Mouse (Mus musculus) hindbrain, embryonic 11.5 days (tissue): ENCODE measurements at regions not wholly inside any gene's neighbourhood (a gene's known extent, or its start where the extent isn't known, plus 50 kb on each side); places are given as distances from the start of the nearest gene placed in this dataset.
A peak's percentile ranks its signal among the peaks of the same experiment; 100 is the strongest.

Experiments used
- ATAC-seq: fragments of 200-750 bp; cut with Nextera tagmentation; 2 replicates; pipeline ENCODE4 v1.8.0; 2017; ENCODE audit warnings: mild to moderate bottlenecking, moderate TSS enrichment, moderate library complexity; ENCODE audit not compliant: low FRiP score
- DNase-seq: peaks from one replicate; pipeline ENCODE4 v3.0.0-alpha.2; 2015; ENCODE audit warnings: low spot score
- H3K27ac ChIP-seq: fragments of 300-500 bp; sonication (generic); 2 replicates; pipeline ENCODE4 v1.5.1; 2014; ENCODE audit warnings: mild to moderate bottlenecking, low read depth, low read length
- H3K27me3 ChIP-seq: fragments of 300-500 bp; sonication (generic); 2 replicates; pipeline ENCODE4 v1.6.1; 2014; ENCODE audit warnings: mild to moderate bottlenecking, low read length, moderate library complexity, mixed read lengths; ENCODE audit not compliant: control insufficient read depth, insufficient read depth
- H3K36me3 ChIP-seq: fragments of 300-500 bp; sonication (generic); 2 replicates; pipeline ENCODE4 v1.6.1; 2014; ENCODE audit warnings: mild to moderate bottlenecking, low read length, moderate library complexity, mixed read lengths; ENCODE audit not compliant: control insufficient read depth, insufficient read depth
- H3K4me1 ChIP-seq: fragments of 300-500 bp; sonication (generic); replicated peaks from 2 replicates; pipeline ENCODE4 v1.6.1; 2014; ENCODE audit warnings: low read length, mixed read lengths; ENCODE audit not compliant: control insufficient read depth, insufficient read depth
- H3K4me2 ChIP-seq: fragments of 300-500 bp; sonication (generic); replicated peaks from 2 replicates; pipeline ENCODE4 v1.6.1; 2014; ENCODE audit warnings: mild to moderate bottlenecking, low read depth, low read length
- H3K4me3 ChIP-seq: fragments of 300-500 bp; sonication (generic); 2 replicates; pipeline ENCODE4 v1.5.1; 2014; ENCODE audit warnings: low read depth, low read length
- H3K9ac ChIP-seq: fragments of 300-500 bp; sonication (generic); 2 replicates; pipeline ENCODE4 v1.6.1; 2014; ENCODE audit warnings: low read depth, low read length
- H3K9me3 ChIP-seq: fragments of 300-500 bp; sonication (generic); 2 replicates; pipeline ENCODE4 v1.6.1; 2016; ENCODE audit warnings: low read length; ENCODE audit not compliant: control insufficient read depth
- WGBS: fragments of 180-500 bp; shearing (Covaris S2); extraction: QIAGEN DNeasy Blood & Tissue Kit; methylation state at CpG from one replicate; pipeline ENCODE4 v1.1.7; 2014; 5-methylcytosine and 5-hydroxymethylcytosine counted together

GRCm38 (mm10) chr4:28064935-28065334 is 748.0 kb upstream of the Epha7 start:
- no peak overlapping the region for H3K27ac ChIP-seq
- H3K4me2 ChIP-seq = no peak overlapping the region
- H3K36me3 ChIP-seq = no peaks in the 10 kb centered on the region
- DNase-seq = no peak
- H3K4me1 ChIP-seq = no peaks in the 10 kb centered on the region
- no peak overlapping the region for H3K9ac ChIP-seq
- H3K4me3 ChIP-seq = no peak overlapping the region
- H3K9me3 ChIP-seq = no peaks in the 10 kb centered on the region
- H3K27me3 ChIP-seq = no peaks in the 10 kb centered on the region
- no peak for ATAC-seq

- Histone ChIP-seq H3K4me3 (no peak overlapping the region), H3K9ac (no peak overlapping the region), H3K27ac (no peak overlapping the region), H3K9me3 (no peaks in the 10 kb centered on the region), H3K4me1 (no peaks in the 10 kb centered on the region), H3K4me2 (no peak overlapping the region), H3K36me3 (no peaks in the 10 kb centered on the region), H3K27me3 (no peaks in the 10 kb centered on the region)
- no peak for DNase-seq
- ATAC-seq = no peak
- 67% methylated on average over 1 of the region's 1 CpGs for WGBS
Observed at GRCm38 (mm10) chr4:28065828-28066227, 747.1 kb upstream of the Epha7 start.

- Histone ChIP-seq H3K27ac (no peak overlapping the region), H3K36me3 (no peaks in the 10 kb centered on the region), H3K27me3 (no peaks in the 10 kb centered on the region), H3K4me1 (no peaks in the 10 kb centered on the region), H3K4me2 (no peak overlapping the region), H3K9ac (no peak overlapping the region), H3K9me3 (no peaks in the 10 kb centered on the region), H3K4me3 (no peak overlapping the region)
- ATAC-seq = no peak
- WGBS = 94% methylated on average over 2 of the region's 2 CpGs
- DNase-seq = no peak
Observed at GRCm38 (mm10) chr4:28079030-28079429, 733.9 kb upstream of the Epha7 start.

GRCm38 (mm10) chr4:28092854-28093253 is 720.1 kb upstream of the Epha7 start:
- Histone ChIP-seq H3K27ac (no peak overlapping the region), H3K9ac (no peak overlapping the region), H3K4me1 (no peaks in the 10 kb centered on the region), H3K4me3 (no peak overlapping the region), H3K36me3 (no peaks in the 10 kb centered on the region), H3K9me3 (no peaks in the 10 kb centered on the region), H3K27me3 (no peaks in the 10 kb centered on the region), H3K4me2 (no peak overlapping the region)
- no peak for DNase-seq
- ATAC-seq = no peak
- WGBS = 65% methylated on average over 3 of the region's 3 CpGs

- no peaks in the 10 kb centered on the region for H3K4me1 ChIP-seq
- H3K27ac ChIP-seq = no peak overlapping the region
- no peak overlapping the region for H3K4me2 ChIP-seq
- no peak overlapping the region for H3K9ac ChIP-seq
- peak; percentile 93 for ATAC-seq
- no peaks in the 10 kb centered on the region for H3K27me3 ChIP-seq
- no peak overlapping the region for H3K4me3 ChIP-seq
- H3K9me3 ChIP-seq = no peaks in the 10 kb centered on the region
- peak; percentile 42 for DNase-seq
- WGBS = 53% methylated on average over 8 of the region's 8 CpGs
- H3K36me3 ChIP-seq = no peaks in the 10 kb centered on the region
Observed at GRCm38 (mm10) chr4:28143165-28143564, 669.8 kb upstream of the Epha7 start.

- Histone ChIP-seq H3K4me2 (no peak overlapping the region), H3K36me3 (no peaks in the 10 kb centered on the region), H3K9ac (no peak overlapping the region), H3K4me1 (no peaks in the 10 kb centered on the region), H3K27ac (no peak overlapping the region), H3K4me3 (no peak overlapping the region), H3K27me3 (no peaks in the 10 kb centered on the region), H3K9me3 (no peaks in the 10 kb centered on the region)
- DNase-seq (no peak), ATAC-seq (no peak)
- WGBS = 61% methylated on average over 2 of the region's 2 CpGs
Observed at GRCm38 (mm10) chr4:28155116-28155515, 657.8 kb upstream of the Epha7 start.

- ATAC-seq (peak; percentile 100), DNase-seq (peak; percentile 69)
- H3K36me3 ChIP-seq = no peaks in the 10 kb centered on the region
- no peak overlapping the region for H3K9ac ChIP-seq
- H3K9me3 ChIP-seq = no peaks in the 10 kb centered on the region
- WGBS = 74% methylated on average over 3 of the region's 3 CpGs
- H3K27me3 ChIP-seq = no peaks in the 10 kb centered on the region
- H3K4me3 ChIP-seq = no peak overlapping the region
- no peak overlapping the region for H3K27ac ChIP-seq
- no peak overlapping the region for H3K4me2 ChIP-seq
- no peaks in the 10 kb centered on the region for H3K4me1 ChIP-seq
Observed at GRCm38 (mm10) chr4:28176771-28177170, 636.2 kb upstream of the Epha7 start.

- 62% methylated on average over 5 of the region's 5 CpGs for WGBS
- Histone ChIP-seq H3K4me2 (no peak overlapping the region), H3K9me3 (no peaks in the 10 kb centered on the region), H3K27ac (no peak overlapping the region), H3K4me1 (no peaks in the 10 kb centered on the region), H3K27me3 (no peaks in the 10 kb centered on the region), H3K9ac (no peak overlapping the region), H3K4me3 (no peak overlapping the region), H3K36me3 (no peaks in the 10 kb centered on the region)
- ATAC-seq (no peak), DNase-seq (peak; percentile 25)
Observed at GRCm38 (mm10) chr4:28190861-28191260, 622.1 kb upstream of the Epha7 start.

- 52% methylated on average over 2 of the region's 2 CpGs for WGBS
Observed at GRCm38 (mm10) chr4:28227594-28228208, 585.2 kb upstream of the Epha7 start.

More at GRCm38 (mm10) chr4:28227594-28228208, 585.2 kb upstream of the Epha7 start:
- ATAC-seq (peak; percentile 61), DNase-seq (no peak)
- Histone ChIP-seq H3K36me3 (no peaks in the 10 kb centered on the region), H3K9ac (no peak overlapping the region), H3K27ac (no peak overlapping the region), H3K9me3 (no peaks in the 10 kb centered on the region), H3K27me3 (no peaks in the 10 kb centered on the region), H3K4me2 (no peak overlapping the region), H3K4me1 (no peaks in the 10 kb centered on the region), H3K4me3 (no peak overlapping the region)
